8 mouse cellular contexts compared by ENCODE assay signal in the genomic region with DNA sequence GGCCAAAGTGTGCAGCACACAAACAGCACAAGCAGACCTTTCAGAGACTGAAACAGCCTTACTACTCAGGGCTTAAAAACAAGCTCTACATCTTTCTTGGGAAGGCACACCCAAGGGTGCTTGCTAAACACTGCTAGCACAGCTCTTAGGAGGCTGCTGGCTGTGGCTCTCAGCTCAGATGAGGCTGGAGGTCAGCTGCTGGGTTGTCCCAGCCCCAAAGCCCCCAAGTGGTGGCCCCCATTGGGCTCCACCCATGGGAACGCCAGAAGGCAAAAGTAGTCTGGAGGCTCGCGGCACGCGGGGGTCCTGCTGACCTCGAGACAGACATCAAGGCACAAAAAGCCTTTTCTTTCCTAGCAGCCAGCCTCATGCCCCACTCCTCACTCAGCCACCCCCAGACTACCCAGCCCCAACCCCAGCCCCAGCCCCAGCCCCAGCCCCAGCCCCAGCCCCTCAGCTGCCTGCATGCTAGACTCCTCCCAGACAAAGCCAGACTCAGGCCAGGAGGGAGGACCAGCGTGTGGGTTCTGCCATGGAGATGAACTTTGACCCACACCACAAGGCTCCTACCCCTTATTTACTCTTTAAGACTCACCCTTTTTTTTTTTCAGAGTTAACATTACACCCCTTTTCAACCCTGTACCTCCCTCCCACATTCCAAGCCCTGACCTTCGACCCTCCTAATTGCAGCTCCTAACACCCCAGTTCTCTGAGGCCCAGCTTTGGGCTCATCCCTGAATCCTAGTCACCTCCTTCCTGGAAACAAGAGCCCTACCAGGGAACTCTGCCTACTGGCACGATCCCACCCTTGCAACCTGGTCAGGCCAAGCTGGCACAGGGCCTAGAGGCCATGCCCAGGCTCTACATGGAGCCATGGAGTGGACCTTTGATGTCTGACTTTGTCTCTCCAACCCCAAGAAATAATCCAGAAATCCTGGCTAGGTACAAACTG. TPM values are rescaled to one million over a fixed set of nuclear protein-coding genes. Genes with fewer than 3 reads are reported as not detected.
DNase-seq lines count a peak whose midpoint lies in the region; ATAC-seq and TF ChIP-seq lines count a peak whose summit lies in the region.

No protein-coding gene starts in this region.

- TF ChIP-seq CTCF in lung, postnatal 0 days (IDR thresholded peaks at IDR 0.05), result no peak

- no peaks in the 10 kb centered on the region for H3K27me3 ChIP-seq in hindbrain, embryonic 10.5 days (ENCODE audit: insufficient read depth, poor library complexity, severe bottlenecking)
- no peaks in the 10 kb centered on the region for H3K27me3 ChIP-seq in hindbrain, embryonic 16.5 days (replicated peaks; ENCODE audit: control insufficient read depth, insufficient read depth, low read length)
- H3K27me3 ChIP-seq in intestine, embryonic 16.5 days (replicated peaks; ENCODE audit: control insufficient read depth, insufficient read depth, low read length), result no peaks in the 10 kb centered on the region
- H3K27me3 ChIP-seq in lung, postnatal 0 days (replicated peaks; ENCODE audit: insufficient read depth, low read length), result no peaks in the 10 kb centered on the region

- no peak overlapping the region for H3K4me2 ChIP-seq in hindbrain, embryonic 16.5 days (ENCODE audit: low read length)
- H3K4me2 ChIP-seq in intestine, embryonic 16.5 days (ENCODE audit: low read depth, low read length), result peak overlapping the region; percentile 10
- no peak overlapping the region for H3K4me2 ChIP-seq in lung, postnatal 0 days (replicated peaks; ENCODE audit: low read depth, low read length)

- H3K9ac ChIP-seq in hindbrain, embryonic 16.5 days (ENCODE audit: low read depth, low read length), result no peak overlapping the region
- H3K9ac ChIP-seq in intestine, embryonic 16.5 days (ENCODE audit: low read depth, low read length), result peak overlapping the region; percentile 30
- no peak overlapping the region for H3K9ac ChIP-seq in lung, postnatal 0 days (replicated peaks; ENCODE audit: low read depth)

- ATAC-seq in hindbrain, embryonic 16.5 days, result no peak
- peak; percentile 75 for ATAC-seq in intestine, embryonic 16.5 days
- no peak for ATAC-seq in lung, postnatal 0 days

- peak overlapping the region; percentile 14 for H3K4me3 ChIP-seq in hindbrain, embryonic 10.5 days
- H3K4me3 ChIP-seq in hindbrain, embryonic 16.5 days (ENCODE audit: low read length), result no peak overlapping the region
- no peak overlapping the region for H3K4me3 ChIP-seq in intestine, embryonic 16.5 days (ENCODE audit: low read length)
- H3K4me3 ChIP-seq in lung, postnatal 0 days (ENCODE audit: low read depth, low read length), result no peak overlapping the region

- no peaks in the 10 kb centered on the region for H3K9me3 ChIP-seq in hindbrain, embryonic 10.5 days
- no peaks in the 10 kb centered on the region for H3K9me3 ChIP-seq in hindbrain, embryonic 16.5 days (ENCODE audit: control insufficient read depth, low read length)
- H3K9me3 ChIP-seq in intestine, embryonic 16.5 days (ENCODE audit: control insufficient read depth, low read length), result no peaks in the 10 kb centered on the region
- H3K9me3 ChIP-seq in lung, postnatal 0 days (ENCODE audit: low read length), result no peaks in the 10 kb centered on the region

- H3K27ac ChIP-seq in hindbrain, embryonic 10.5 days, result peak overlapping the region; percentile 85
- no peak overlapping the region for H3K27ac ChIP-seq in hindbrain, embryonic 16.5 days (ENCODE audit: low read depth, low read length)
- peak overlapping the region; percentile 82 for H3K27ac ChIP-seq in intestine, embryonic 16.5 days (ENCODE audit: low read length)
- H3K27ac ChIP-seq in lung, postnatal 0 days (ENCODE audit: low read length), result peak overlapping the region; percentile 83

- peaks cover 54% of the 10 kb centered on the region for H3K36me3 ChIP-seq in hindbrain, embryonic 10.5 days
- peaks cover 19% of the 10 kb centered on the region for H3K36me3 ChIP-seq in hindbrain, embryonic 16.5 days (ENCODE audit: control insufficient read depth, insufficient read depth, low read length)
- H3K36me3 ChIP-seq in intestine, embryonic 16.5 days (ENCODE audit: control insufficient read depth, insufficient read depth, low read length), result peaks cover 7% of the 10 kb centered on the region
- peaks cover 4% of the 10 kb centered on the region; the same call in 1 of the 2 replicates for H3K36me3 ChIP-seq in lung, postnatal 0 days (ENCODE audit: insufficient read depth, low read length)

- WGBS in hindbrain, embryonic 10.5 days, result 9% methylated on average over 9 of the region's 9 CpGs
- WGBS in hindbrain, embryonic 16.5 days, result 17% methylated on average over 9 of the region's 9 CpGs
- 13% methylated on average over 9 of the region's 9 CpGs for WGBS in intestine, embryonic 16.5 days
- 36% methylated on average over 9 of the region's 9 CpGs for WGBS in lung, postnatal 0 days

- H3K4me1 ChIP-seq in hindbrain, embryonic 10.5 days (replicated peaks), result peaks cover 81% of the 10 kb centered on the region
- peaks cover 55% of the 10 kb centered on the region for H3K4me1 ChIP-seq in hindbrain, embryonic 16.5 days (ENCODE audit: control insufficient read depth, insufficient read depth, low read depth, low read length)
- peaks cover 78% of the 10 kb centered on the region for H3K4me1 ChIP-seq in intestine, embryonic 16.5 days (ENCODE audit: control insufficient read depth, insufficient read depth, low read length)
- H3K4me1 ChIP-seq in lung, postnatal 0 days (ENCODE audit: insufficient read depth, low read depth, low read length), result peaks cover 67% of the 10 kb centered on the region

- DNase-seq in hindbrain, embryonic 10.5 days (ENCODE audit: low spot score), result peak; percentile 66
- peak; percentile 69 for DNase-seq in embryo, embryonic 10.5 days (ENCODE audit: low spot score)
- DNase-seq in lung, postnatal 0 days (ENCODE audit: low spot score), result no peak
- DNase-seq in thymus, adult 18-20 months, result no peak
- DNase-seq in layer of hippocampus, adult 9-10 months (ENCODE audit: low spot score), result no peak
- no peak for DNase-seq in frontal cortex, postnatal 14 days (ENCODE audit: low spot score in 2 of 2)

- no peak for TF ChIP-seq EP300 in lung, postnatal 0 days (IDR thresholded peaks at IDR 0.05)

RNA-seq across cellular contexts. Expression of a gene that starts 57.4 kb away (rescaled TPM):
- not detected in 2 replicates for polyA plus RNA-seq in hindbrain, embryonic 10.5 days (2016; fragmentation: Nextera tagmentation; extraction: Ambion mirVana)
- polyA plus RNA-seq in hindbrain, embryonic 16.5 days (2015; fragmentation: Nextera tagmentation; extraction: Ambion mirVana), result not detected in 2 replicates
- polyA plus RNA-seq in intestine, embryonic 16.5 days (2015; fragmentation: Nextera tagmentation; extraction: Ambion mirVana), result not detected in 2 replicates
- polyA plus RNA-seq in lung, postnatal 0 days (2015; fragmentation: Nextera tagmentation; extraction: Ambion mirVana), result not detected in 2 replicates

Comparison
In these comparisons a context has a peak if more than half of its experiments do, and no peak if none do; other contexts are left out.
1. DNase-seq: peak in hindbrain, embryonic 10.5 days (single experiment) and embryo, embryonic 10.5 days (single experiment); none in lung, postnatal 0 days (single experiment), thymus, adult 18-20 months (0 of 2), layer of hippocampus, adult 9-10 months (single experiment) and frontal cortex, postnatal 14 days (0 of 2).